Mouse (Mus musculus) lung, adult 2 months (tissue): Measurements from ENCODE around the gene Rap2a.

ENCODE experiments used
- CTCF ChIP-seq: fragments of 200-500 bp; IDR thresholded peaks from 2 replicates; pipeline ENCODE4 v1.5.1; 2011; ENCODE audit warnings: mild to moderate bottlenecking, low read length, control low read depth; ENCODE audit not compliant: insufficient read depth
- POLR2A ChIP-seq: fragments of 200-500 bp; IDR thresholded peaks from 2 replicates; pipeline ENCODE4 v1.6.1; 2011; ENCODE audit warnings: low read depth, mild to moderate bottlenecking, control low read depth, low read length, borderline replicate concordance; ENCODE audit errors: extremely low read depth

DNA sequence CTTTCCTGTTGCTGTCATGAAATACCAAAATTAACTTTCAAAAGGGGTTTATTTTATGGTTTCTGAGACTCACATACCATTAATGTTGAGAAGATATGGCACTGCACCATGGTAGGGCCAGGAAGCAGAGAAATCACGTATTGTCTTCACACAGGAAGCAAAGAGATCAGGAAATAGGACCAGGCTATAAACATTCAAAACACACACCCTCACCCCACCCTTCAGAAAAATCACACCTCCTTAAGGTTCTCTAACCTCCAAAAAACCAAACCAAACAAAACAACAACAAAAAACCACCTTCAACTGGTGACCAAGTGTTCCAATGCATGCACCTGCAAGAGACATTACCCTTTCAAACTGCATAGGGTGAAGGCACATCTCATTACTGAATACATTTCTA is 41.7 kb downstream of the Rap2a start:
- TF ChIP-seq CTCF (no peak), POLR2A (no peak)
